8 mouse cellular contexts compared by ENCODE assay signal in the genomic region with DNA sequence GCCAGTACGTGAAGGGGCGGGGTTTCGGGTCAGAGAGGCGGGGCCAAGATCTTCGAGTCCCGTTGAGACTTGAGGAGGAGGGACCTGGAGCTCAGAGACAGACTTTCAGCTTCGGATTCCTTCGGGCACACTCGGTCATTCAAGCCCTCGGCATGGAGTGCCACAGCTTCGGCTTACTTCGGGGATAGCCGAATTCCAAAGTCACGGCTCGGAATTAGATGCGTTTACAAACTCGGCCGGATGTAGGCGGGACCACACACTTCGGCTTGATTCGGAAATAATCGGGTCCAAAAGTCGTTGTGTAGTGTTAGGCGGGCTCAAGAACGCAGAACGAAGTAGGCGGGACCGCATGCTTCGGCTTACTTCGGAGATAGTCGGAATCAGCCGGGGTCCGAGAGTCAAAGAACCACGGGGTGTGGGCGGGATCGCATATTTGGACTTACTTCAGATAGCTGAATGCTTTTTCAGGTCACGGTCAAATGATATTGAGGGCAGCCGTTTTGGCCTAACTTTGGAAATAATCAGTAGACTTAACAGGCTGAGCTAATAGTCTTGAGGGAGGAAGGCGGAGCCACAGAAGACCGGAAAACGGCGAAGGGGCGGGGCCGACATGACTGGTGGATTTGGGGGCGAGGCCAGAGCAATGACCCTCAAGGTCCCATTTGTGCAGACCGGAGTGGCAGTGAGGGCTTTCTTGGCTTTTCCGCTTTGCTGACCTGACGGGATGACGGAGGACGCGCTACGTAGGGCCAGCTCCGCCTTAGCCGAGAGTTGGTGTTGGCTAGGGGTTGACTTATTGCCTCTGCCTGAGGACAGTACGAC. TPM values are rescaled to one million over a fixed set of nuclear protein-coding genes. Genes with fewer than 3 reads are reported as not detected.
DNase-seq lines count a peak whose midpoint lies in the region; ATAC-seq and TF ChIP-seq lines count a peak whose summit lies in the region.

Gene Mboat7, minus strand, starts transcription at position 537 of the 822 bp plus-strand sequence.

- H3K4me2 ChIP-seq in forebrain, embryonic 15.5 days (replicated peaks): peak within 1 kb of the TSS; percentile 85

- no peaks in the 10 kb centered on the region for H3K9me3 ChIP-seq in ES-E14 (ENCODE audit: control insufficient read depth, insufficient read depth, low read depth, low read length)
- H3K9me3 ChIP-seq in forebrain, embryonic 15.5 days: no peaks in the 10 kb centered on the region

- H3K27ac ChIP-seq in ES-E14 (ENCODE audit: insufficient read depth, low read depth, low read length, poor library complexity, severe bottlenecking): peak within 1 kb of the TSS; percentile 89
- peak within 1 kb of the TSS; percentile 93 for H3K27ac ChIP-seq in forebrain, embryonic 15.5 days (replicated peaks)

- ATAC-seq in forebrain, embryonic 15.5 days (replicated peaks): peak; percentile 93
- ATAC-seq in neutrophil, adult 5-6 weeks (ENCODE audit: extremely low read depth, insufficient number of reproducible peaks, low FRiP score, poor library complexity, severe bottlenecking): peak; percentile 72

- TF ChIP-seq CTCF in lung, adult 2 months (IDR thresholded peaks at IDR 0.05; ENCODE audit: insufficient read depth, low read length): no peak

- peak within 1 kb of the TSS; percentile 90 for H3K9ac ChIP-seq in ES-E14 (ENCODE audit: insufficient read depth, low read depth, low read length, poor library complexity, severe bottlenecking)
- H3K9ac ChIP-seq in forebrain, embryonic 15.5 days (replicated peaks): peak within 1 kb of the TSS; percentile 92

- TF ChIP-seq POLR2A in lung, adult 2 months (IDR thresholded peaks at IDR 0.05; ENCODE audit: borderline replicate concordance, extremely low read depth, low read depth, low read length): peak; percentile 96; the same call in 1 of the 2 replicates

- peak within 1 kb of the TSS; percentile 86 to 93 for H3K4me3 ChIP-seq in ES-E14 (ENCODE audit: insufficient read depth in 1 of 2, low read depth in 1 of 2, low read length in 2 of 2, poor library complexity in 1 of 2, severe bottlenecking in 1 of 2)
- peak within 1 kb of the TSS; percentile 80 for H3K4me3 ChIP-seq in forebrain, embryonic 15.5 days
- H3K4me3 ChIP-seq in lung, adult 2 months (replicated peaks; ENCODE audit: extremely low read depth, low read depth, low read length): peak within 1 kb of the TSS; percentile 59

- DNase-seq in ES-E14 (ENCODE audit: low read depth, low spot score): peak; percentile 99
- peak; percentile 98 for DNase-seq in cerebellum, adult 11-12 months
- peak; percentile 94 for DNase-seq in heart, postnatal 25 days (ENCODE audit: low spot score)
- DNase-seq in layer of hippocampus, adult 18-20 months (ENCODE audit: low spot score in 2 of 2): peak; percentile 95 to 99
- DNase-seq in lung, adult 2 months: peak; percentile 95
- peak; percentile 97 to 99 for DNase-seq in thymus, adult 18-20 months

- no peaks in the 10 kb centered on the region for H3K27me3 ChIP-seq in forebrain, embryonic 15.5 days

- H3K36me3 ChIP-seq in ES-E14 (ENCODE audit: control insufficient read depth, insufficient read depth, low read length, poor library complexity, severe bottlenecking): peaks cover 4% of the 10 kb centered on the region
- peaks cover 29% of the 10 kb centered on the region for H3K36me3 ChIP-seq in forebrain, embryonic 15.5 days

- under 1% methylated on average over 55 of the region's 55 CpGs for WGBS in forebrain, embryonic 15.5 days
- under 1% methylated on average over 55 of the region's 55 CpGs for WGBS in lung, adult 2 months

- intact Hi-C loops in heart, postnatal 25 days (cut with DNase I): loop anchor here (1.0 to 10.0 kb wide), 5 partner anchors 14 to 1102 kb away; partner anchors contain the start of genes Cnot3, Rdh13 and Rpl28

- in situ Hi-C loops in ES-E14 (cut with MboI; ENCODE audit: low sequenced_read_pairs in 2 of 2, unreplicated experiment in 2 of 2): no loop called here

- H3K4me1 ChIP-seq in ES-E14 (ENCODE audit: control insufficient read depth in 2 of 2, insufficient read depth in 2 of 2, low read length in 2 of 2, poor library complexity in 1 of 2): 0 out of 4 replicates have a peak, but pooled peaks cover 0 to 2% of the 10 kb centered on the region in 2 experiments
- H3K4me1 ChIP-seq in forebrain, embryonic 15.5 days: peaks cover 33% of the 10 kb centered on the region
- no peaks in the 10 kb centered on the region for H3K4me1 ChIP-seq in lung, adult 2 months (ENCODE audit: control insufficient read depth, insufficient read depth, low read length)

TF ChIP-seq in ES-E14, 5 proteins besides CTCF, POLR2A, EP300 and RAD21:
- TF ChIP-seq HCFC1 (IDR thresholded peaks at IDR 0.05; ENCODE audit: borderline replicate concordance, insufficient read depth, low read length) (peak; percentile 26; the same call in 1 of the 2 replicates), CHD2 (IDR thresholded peaks at IDR 0.05; ENCODE audit: low read depth, low read length) (no peak)

RNA-seq across cellular contexts. Expression of gene Mboat7, which starts in this region (rescaled TPM):
- 34.4 and 55.9 TPM in 2 replicates for total RNA-seq in ES-E14 (2012; rRNA removed)
- polyA plus RNA-seq in forebrain, embryonic 15.5 days (2015; fragmentation: Nextera tagmentation; extraction: Ambion mirVana): 54.8 and 66.7 TPM in 2 replicates
- total RNA-seq in heart, postnatal 25 days (2021): 10 to 100 TPM; 17.1 to 17.9 TPM
- 100 to 1,000 TPM; 167 to 184 TPM for total RNA-seq in layer of hippocampus, adult 18-20 months (2021)
- 59.9 and 60.1 TPM in 2 replicates for polyA plus RNA-seq in lung, adult 2 months (2012; rRNA removed)
- total RNA-seq in neutrophil, adult 5-6 weeks (2017): 87.5 and 100 TPM in 2 replicates

Comparison
In these comparisons a context has a peak if more than half of its experiments do, and no peak if none do; other contexts are left out.
1. Peak in every context shown above with its lines: DNase-seq, ATAC-seq, H3K4me3 ChIP-seq and H3K27ac ChIP-seq.